In the genomic region with DNA sequence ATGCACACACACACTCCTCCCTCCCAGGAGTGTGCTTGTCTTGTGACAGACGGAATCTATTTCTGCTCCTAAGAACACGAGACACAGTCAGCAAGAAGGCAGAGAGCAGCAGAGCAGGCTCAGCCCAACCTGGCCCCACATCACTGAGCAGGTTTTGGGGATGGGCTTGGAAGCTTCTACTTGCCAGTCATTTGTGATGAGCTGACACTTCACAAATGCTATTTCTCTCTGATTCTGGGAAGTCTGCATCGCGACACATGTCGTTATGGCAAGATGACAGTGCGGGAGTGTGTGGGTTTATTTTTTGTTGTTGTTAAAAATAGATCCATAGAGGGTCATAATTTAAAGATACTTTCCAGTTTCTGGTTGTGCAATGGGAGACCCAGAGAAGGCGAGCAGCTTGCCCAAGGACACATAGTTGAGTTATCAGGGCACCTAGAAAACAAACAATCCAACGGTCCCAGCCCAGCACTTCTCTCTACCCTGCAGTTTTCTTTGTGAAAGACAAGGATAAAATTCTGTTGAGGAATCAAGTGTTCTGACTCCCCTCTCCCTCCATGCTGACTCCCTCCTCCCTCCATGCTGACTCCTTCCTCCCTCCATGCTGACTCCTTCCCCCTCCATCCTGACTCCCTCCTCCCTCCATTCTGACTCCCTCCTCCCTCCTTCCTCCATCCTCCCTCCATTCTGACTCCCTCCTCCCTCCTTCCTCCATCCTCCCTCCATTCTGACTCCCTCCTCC, we compare ENCODE assay signal across 11 mouse cellular contexts. TPM values are rescaled to one million over a fixed set of nuclear protein-coding genes. Genes with fewer than 3 reads are reported as not detected.
DNase-seq lines count a peak whose midpoint lies in the region; ATAC-seq and TF ChIP-seq lines count a peak whose summit lies in the region.
"Had no signal": no experiment of that assay in that cellular context is flagged by ENCODE, and none has a peak within 500 bp of the region (broad histone marks: within the 10 kb centered on the region; RNA-seq: fewer than 3 reads in every experiment).

No protein-coding gene starts in this region.

- no peak overlapping the region for H3K4me2 ChIP-seq in lung, embryonic 14.5 days
- H3K4me2 ChIP-seq: intestine, embryonic 15.5 days; limb, embryonic 12.5 days had no signal

- H3K4me1 ChIP-seq in lung, embryonic 14.5 days (ENCODE audit: insufficient read depth): no peaks in the 10 kb centered on the region
- H3K4me1 ChIP-seq: intestine, embryonic 15.5 days; limb, embryonic 12.5 days had no signal

- H3K27me3 ChIP-seq in lung, embryonic 14.5 days (ENCODE audit: insufficient read depth, low read length): no peaks in the 10 kb centered on the region
- H3K27me3 ChIP-seq: intestine, embryonic 15.5 days; limb, embryonic 12.5 days had no signal

- no peak overlapping the region for H3K9ac ChIP-seq in lung, embryonic 14.5 days
- H3K9ac ChIP-seq: intestine, embryonic 15.5 days; limb, embryonic 12.5 days had no signal

- H3K36me3 ChIP-seq in lung, embryonic 14.5 days (ENCODE audit: insufficient read depth): no peaks in the 10 kb centered on the region
- H3K36me3 ChIP-seq: G1E; intestine, embryonic 15.5 days; limb, embryonic 12.5 days had no signal

- H3K9me3 ChIP-seq in lung, embryonic 14.5 days (ENCODE audit: low read depth, low read length): no peaks in the 10 kb centered on the region
- H3K9me3 ChIP-seq: intestine, embryonic 15.5 days; limb, embryonic 12.5 days had no signal

- no peak for TF ChIP-seq CTCF in lung, embryonic 14.5 days (IDR thresholded peaks at IDR 0.05; ENCODE audit: low read depth)

- no peak for ATAC-seq in lung, embryonic 14.5 days (ENCODE audit: insufficient read depth)
- ATAC-seq: intestine, embryonic 15.5 days had no signal

- 44% methylated on average over 8 of the region's 8 CpGs for WGBS in lung, embryonic 14.5 days

- peak; percentile 58 to 59 for DNase-seq in cerebellum, postnatal 14 days
- no peak for DNase-seq in cerebellum, adult 8-10 months
- DNase-seq in lung, embryonic 14.5 days: peak; percentile 20
- DNase-seq in lung, postnatal 4 days: no peak
- peak; percentile 84 to 91 for DNase-seq in layer of hippocampus, adult 18-20 months (ENCODE audit: low spot score in 2 of 2)
- peak; percentile 53 to 60 for DNase-seq in right cerebral cortex, adult 2 months (ENCODE audit: low spot score in 2 of 2)
- no peak for DNase-seq in retina, postnatal 1 day
- no peak for DNase-seq in embryo, embryonic 9.5 days (ENCODE audit: extremely low spot score)

- H3K27ac ChIP-seq in lung, embryonic 14.5 days (ENCODE audit: low read depth): no peak overlapping the region
- H3K27ac ChIP-seq: intestine, embryonic 15.5 days; limb, embryonic 12.5 days had no signal

- H3K4me3 ChIP-seq in lung, embryonic 14.5 days (ENCODE audit: low read depth, low read length): no peak overlapping the region
- H3K4me3 ChIP-seq: intestine, embryonic 15.5 days; limb, embryonic 12.5 days had no signal

RNA-seq across cellular contexts. Expression of gene Fam49a, which starts 41.0 kb away (rescaled TPM):
- polyA plus RNA-seq in lung, embryonic 14.5 days (2014; fragmentation: Nextera tagmentation; extraction: Ambion mirVana): 14.9 and 17.9 TPM in 2 replicates
- total RNA-seq in layer of hippocampus, adult 18-20 months (2021): 100 to 1,000 TPM; 170 to 187 TPM
- polyA plus RNA-seq: G1E had no signal

Comparison
In these comparisons a context has a peak if more than half of its experiments do, and no peak if none do; other contexts are left out.
1. DNase-seq: peak in cerebellum, postnatal 14 days (2 of 2), lung, embryonic 14.5 days (single experiment), layer of hippocampus, adult 18-20 months (2 of 2) and right cerebral cortex, adult 2 months (2 of 2); none in cerebellum, adult 8-10 months (single experiment), lung, postnatal 4 days (0 of 2), retina, postnatal 1 day (single experiment) and embryo, embryonic 9.5 days (single experiment).